Mouse (Mus musculus): ENCODE data around the gene Gm49630. TPM values are rescaled to one million over a fixed set of nuclear protein-coding genes. Genes with fewer than 3 reads are reported as not detected.
"Not testable (repeated sequence)": the region's sequence is repeated elsewhere in the genome, so short reads cannot be mapped to it uniquely, and the experiment has no call there.

Gm49630 gene
- polyA plus RNA-seq, 1 experiment = not detected

DNA sequence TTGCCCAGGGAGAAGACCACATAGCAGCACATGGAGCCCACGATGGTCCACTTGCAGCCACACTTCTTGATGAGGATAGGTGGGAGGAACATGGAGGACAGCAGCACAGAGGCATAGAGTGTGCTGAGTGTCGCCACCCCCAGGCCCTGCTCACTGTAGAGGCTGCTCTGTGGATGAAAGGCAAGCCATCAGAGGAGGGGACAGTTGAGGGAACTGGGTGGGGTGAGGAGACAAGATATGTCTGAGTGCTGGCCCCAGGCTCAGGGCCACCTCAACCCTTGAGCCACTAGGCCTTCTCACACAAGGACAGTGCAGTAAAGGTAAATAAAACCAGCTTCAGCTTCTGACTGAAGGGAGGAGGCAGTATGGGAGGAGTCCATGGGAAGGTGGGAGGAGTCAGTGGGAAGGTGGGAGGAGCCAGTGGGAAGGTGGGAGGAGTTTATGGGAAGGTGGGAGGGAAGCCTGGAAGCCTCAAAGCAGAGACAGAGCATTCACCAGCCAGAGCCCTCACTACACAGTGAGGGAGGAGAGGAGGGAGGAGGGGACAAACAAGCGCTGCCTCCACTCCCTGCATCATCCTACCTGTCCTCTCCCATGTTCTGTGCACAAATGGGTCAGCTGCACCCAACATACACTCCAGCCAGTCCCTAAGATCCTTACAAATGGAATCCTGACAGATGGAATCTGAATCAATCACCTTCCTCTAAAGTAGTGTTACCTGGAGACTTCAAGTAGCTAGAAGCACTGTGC lies 5.3 kb upstream of the Gm49630 start:
- 100% methylated on average over 1 of the region's 3 CpGs for WGBS
- not testable (repeated sequence) for DNase-seq (ENCODE audit: low read depth, low spot score)

DNA sequence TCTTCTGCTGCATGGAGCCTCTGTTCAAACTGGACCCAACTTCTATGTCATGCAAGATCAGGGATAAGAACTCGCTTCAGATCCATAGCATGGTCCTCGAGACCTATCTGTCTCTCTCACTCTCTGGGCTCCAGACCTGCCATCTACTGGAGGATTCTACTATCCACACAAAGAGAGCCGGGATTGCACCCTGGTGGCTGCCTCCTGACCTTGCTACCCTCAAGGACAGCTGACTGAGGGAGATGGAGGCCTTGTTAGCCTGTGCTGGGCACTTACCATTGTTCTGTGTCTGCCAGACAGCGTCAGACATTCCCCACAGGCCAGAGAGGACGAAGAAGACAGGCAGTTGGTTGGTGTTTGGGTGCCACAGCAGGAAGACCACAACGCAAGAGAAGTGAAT lies 2.4 kb downstream of the Gm49630 start:
- WGBS = 46% methylated on average over 6 of the region's 6 CpGs
- not testable (repeated sequence) for DNase-seq (ENCODE audit: low read depth, low spot score)

- WGBS = 53% methylated on average over 5 of the region's 7 CpGs
- DNase-seq (ENCODE audit: low read depth, low spot score) = not testable (repeated sequence)
Measured at GRCm38 (mm10) chr17:7366676-7367374, 5.0 kb downstream of the Gm49630 start.

- WGBS = 60% methylated on average over 1 of the region's 1 CpGs
- DNase-seq (ENCODE audit: low read depth, low spot score) = not testable (repeated sequence)
Measured at GRCm38 (mm10) chr17:7366265-7366664, 5.5 kb downstream of the Gm49630 start.

GRCm38 (mm10) chr17:7365615-7366014 lies 6.2 kb downstream of the Gm49630 start:
- WGBS = 57% methylated on average over 1 of the region's 3 CpGs

DNA sequence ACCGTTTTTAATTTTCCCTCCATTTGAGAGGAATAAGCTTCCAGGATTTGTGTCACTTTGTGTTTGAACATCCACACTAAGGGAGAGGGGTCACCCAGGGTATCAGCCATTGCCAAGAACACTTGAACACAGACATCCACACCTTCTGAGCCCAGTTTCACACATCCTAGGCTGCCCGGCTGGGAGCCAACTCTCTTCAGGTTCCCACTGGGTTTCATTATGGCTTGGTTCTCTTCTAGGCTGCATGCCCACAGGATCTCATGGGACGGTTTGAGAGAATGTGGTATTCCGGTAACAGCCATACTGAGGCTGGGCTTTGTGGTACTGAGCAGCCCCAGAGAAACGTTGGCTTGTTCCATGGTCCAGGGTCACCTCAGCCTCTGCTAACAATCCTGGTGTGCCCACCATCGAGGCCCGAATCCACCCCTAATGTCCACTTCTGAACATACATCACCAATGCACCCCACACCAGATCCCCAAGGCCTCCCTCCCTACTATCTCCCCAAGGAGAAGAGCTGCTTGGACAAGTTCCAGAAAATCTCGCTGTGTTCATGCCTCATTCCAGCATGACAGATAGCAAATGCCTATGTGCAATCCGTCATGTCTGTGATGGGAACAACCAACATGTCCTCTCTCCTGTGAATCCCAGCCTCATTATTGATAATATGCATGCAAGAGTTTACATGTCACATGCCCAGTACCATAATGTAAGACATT lies 10.9 kb downstream of the Gm49630 start:
- DNase-seq (ENCODE audit: low read depth, low spot score) = not testable (repeated sequence)
- 84% methylated on average over 9 of the region's 9 CpGs for WGBS

More at GRCm38 (mm10) chr17:7365615-7366014, 6.2 kb downstream of the Gm49630 start:
- not testable (repeated sequence) for DNase-seq (ENCODE audit: low read depth, low spot score)

GRCm38 (mm10) chr17:7359806-7360205 lies 12.0 kb downstream of the Gm49630 start:
- DNase-seq (ENCODE audit: low read depth, low spot score) = not testable (repeated sequence)
- WGBS = 67% methylated on average over 4 of the region's 4 CpGs

- DNase-seq (ENCODE audit: low read depth, low spot score) = not testable (repeated sequence)
- WGBS = 95% methylated on average over 1 of the region's 1 CpGs
Measured at GRCm38 (mm10) chr17:7352596-7352995, 19.2 kb downstream of the Gm49630 start, which contains the start of gene Ttll2. Ttll2 (minus strand) TSS chr17:7352696.

- 43% methylated on average over 2 of the region's 3 CpGs for WGBS
- not testable (repeated sequence) for DNase-seq (ENCODE audit: low read depth, low spot score)
Measured at GRCm38 (mm10) chr17:7348765-7349164, 23.0 kb downstream of the Gm49630 start.

GRCm38 (mm10) chr17:7337381-7337780 lies 34.4 kb downstream of the Gm49630 start:
- 37% methylated on average over 9 of the region's 9 CpGs for WGBS

DNA sequence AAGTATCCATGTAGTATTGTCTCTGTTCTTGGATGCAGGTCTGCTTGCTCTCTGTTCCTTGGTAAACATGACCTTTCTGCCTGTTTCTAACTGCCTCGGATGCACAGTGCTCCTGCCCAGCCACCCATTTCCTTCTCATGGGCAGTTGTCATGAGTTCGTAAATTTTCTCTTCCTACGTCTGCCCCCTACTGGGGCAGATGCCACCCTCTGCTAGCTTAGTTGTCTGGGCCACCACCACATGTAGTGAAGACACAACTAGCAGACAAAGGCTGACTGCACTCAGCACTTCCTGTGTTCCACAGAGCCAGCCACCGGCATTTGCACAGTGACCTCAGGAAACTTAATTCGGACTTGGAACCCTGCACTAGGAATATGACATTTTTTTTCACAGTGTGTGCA lies 39.0 kb downstream of the Gm49630 start:
- not testable (repeated sequence) for DNase-seq (ENCODE audit: low read depth, low spot score)
- WGBS = 50% methylated on average over 4 of the region's 5 CpGs

More at GRCm38 (mm10) chr17:7337381-7337780, 34.4 kb downstream of the Gm49630 start:
- DNase-seq (ENCODE audit: low read depth, low spot score) = not testable (repeated sequence)

- WGBS = 46% methylated on average over 7 of the region's 8 CpGs
- not testable (repeated sequence) for DNase-seq (ENCODE audit: low read depth, low spot score)
Measured at GRCm38 (mm10) chr17:7326415-7326814, 45.4 kb downstream of the Gm49630 start.

DNA sequence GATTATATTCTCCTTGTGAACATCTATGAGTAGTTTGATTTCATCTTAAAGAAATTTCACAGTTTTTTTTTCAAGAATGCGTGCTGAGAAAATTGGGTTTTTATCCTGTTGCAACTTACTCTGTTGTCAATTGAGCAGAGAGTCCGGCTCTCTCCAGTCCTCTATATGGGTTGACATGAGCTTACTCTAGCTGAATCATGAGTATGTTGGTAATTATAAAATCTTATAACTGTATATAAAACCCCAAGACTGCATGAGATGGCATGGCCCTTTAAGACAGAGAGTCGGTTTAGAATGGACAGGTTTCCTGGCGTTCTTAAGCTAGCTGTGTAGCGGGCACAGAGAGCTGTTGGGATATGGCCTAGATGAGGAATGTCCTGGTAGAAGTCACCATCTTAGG lies 47.4 kb downstream of the Gm49630 start, which contains the start of gene Tcp10a:
Gene Tcp10a (plus strand): TSS at position 301 of the 400 bp plus-strand sequence.
- not testable (repeated sequence) for DNase-seq (ENCODE audit: low read depth, low spot score)
- WGBS = 90% methylated on average over 5 of the region's 5 CpGs

GRCm38 (mm10) chr17:7319789-7320188 lies 52.0 kb downstream of the Gm49630 start:
- WGBS = 76% methylated on average over 6 of the region's 6 CpGs
- DNase-seq (ENCODE audit: low read depth, low spot score) = not testable (repeated sequence)

DNA sequence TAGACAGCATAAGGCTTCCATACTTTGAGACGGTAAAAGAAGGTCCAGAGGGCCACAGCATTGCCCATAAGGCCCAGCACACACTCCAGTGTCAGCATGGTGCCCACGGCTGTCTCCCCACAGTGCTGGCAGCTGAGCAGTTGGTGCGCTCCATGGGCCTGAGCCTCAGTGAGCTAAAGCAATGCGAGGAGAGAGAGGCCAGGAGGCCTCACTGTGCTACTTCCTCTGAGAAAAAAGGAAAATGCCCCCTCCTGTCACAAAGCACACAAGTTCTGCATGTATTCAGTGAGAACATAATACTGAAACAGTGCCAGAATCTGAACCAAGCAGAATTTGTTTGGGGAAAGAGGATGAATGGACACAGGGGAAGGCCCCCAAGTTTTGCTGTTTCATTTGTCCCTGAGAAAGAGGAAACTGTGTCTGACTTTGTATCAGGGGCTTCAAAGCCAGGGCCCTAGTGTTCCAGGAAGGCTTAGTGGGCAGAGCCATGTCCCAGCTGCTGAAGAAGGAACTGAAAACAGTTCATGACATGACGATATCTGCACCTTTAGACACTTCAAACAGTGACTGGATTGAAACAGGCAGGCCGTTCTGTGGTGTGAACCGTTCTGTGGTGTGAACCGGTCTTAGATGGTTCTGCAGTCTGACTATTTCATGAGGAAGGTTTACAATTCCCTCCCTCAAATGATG lies 55.9 kb downstream of the Gm49630 start:
- 77% methylated on average over 7 of the region's 8 CpGs for WGBS
- not testable (repeated sequence) for DNase-seq (ENCODE audit: low read depth, low spot score)

- not testable (repeated sequence) for DNase-seq (ENCODE audit: low read depth, low spot score)
- 46% methylated on average over 8 of the region's 8 CpGs for WGBS
Measured at GRCm38 (mm10) chr17:7306278-7307196, 65.2 kb downstream of the Gm49630 start.
